Mouse (Mus musculus) ES-E14 (cell line): ENCODE measurements around the gene Slc30a3.

Experiments
- CHD2 ChIP-seq: IDR thresholded peaks from 2 replicates; pipeline ENCODE4 v1.6.1; 2014; ENCODE audit warnings: mild to moderate bottlenecking, low read depth, low read length, inconsistent platforms
- MAFK ChIP-seq: IDR thresholded peaks from 2 replicates; pipeline ENCODE4 v1.6.1; 2014; ENCODE audit warnings: mild to moderate bottlenecking, low read depth, low read length, inconsistent platforms; ENCODE audit not compliant: insufficient read depth
- ZC3H11A ChIP-seq: IDR thresholded peaks from 2 replicates; pipeline ENCODE4 v1.6.1; 2012; ENCODE audit warnings: low read depth, mild to moderate bottlenecking, inconsistent platforms, low read length, borderline replicate concordance

DNA sequence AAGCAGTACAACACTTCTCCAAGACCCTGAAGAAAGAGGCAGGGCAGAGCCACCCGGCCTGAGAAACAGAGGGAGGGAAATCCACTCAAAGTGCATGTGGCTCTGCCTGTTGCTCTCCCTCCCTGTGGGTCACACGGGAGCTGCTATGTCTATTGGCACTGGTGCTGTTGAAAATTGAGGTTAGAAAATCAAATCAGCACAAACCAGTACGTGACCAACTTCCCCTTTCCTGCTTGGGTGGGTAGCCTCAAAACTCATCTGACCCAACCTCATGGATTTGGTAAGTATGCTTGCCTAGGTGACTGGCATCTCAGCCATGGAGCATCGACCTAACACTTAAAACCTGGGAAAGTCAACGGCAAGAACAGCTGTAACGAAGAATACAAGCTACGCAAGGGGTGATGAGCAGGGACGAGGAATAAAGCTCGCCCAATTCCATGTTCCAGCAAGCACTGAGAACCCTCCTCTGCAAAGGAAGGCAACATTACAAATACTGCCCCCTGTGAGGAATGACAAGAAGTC is 2.2 kb downstream of the Slc30a3 start, which contains the start of gene Dnajc5g:
- TF ChIP-seq ZC3H11A (no peak), MAFK (no peak), CHD2 (no peak)
